In the genomic region with DNA sequence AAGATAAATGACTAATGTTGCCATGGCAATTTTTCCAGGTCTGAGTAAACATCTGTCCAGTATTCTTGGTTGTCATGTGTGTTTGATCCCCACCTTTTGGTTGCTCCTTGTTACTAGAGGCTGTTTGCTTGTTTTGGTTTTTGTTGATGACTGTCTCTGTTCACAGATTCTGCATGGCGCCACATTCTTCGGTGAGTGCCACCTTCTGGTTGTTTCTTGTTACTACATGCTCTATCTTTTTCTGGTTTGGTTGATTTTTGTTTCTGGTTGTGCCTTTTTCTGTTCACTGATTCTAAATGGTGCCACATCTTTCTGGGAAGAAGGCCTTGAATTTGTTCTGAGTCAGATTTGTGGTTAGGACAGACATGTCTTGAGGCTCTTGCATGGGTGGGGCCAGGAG, we compare ENCODE assay signal across 26 mouse cellular contexts. TPM values are rescaled to one million over a fixed set of nuclear protein-coding genes. Genes with fewer than 3 reads are reported as not detected.
A peak's percentile ranks its signal among the peaks of the same experiment; 100 is the strongest.
DNase-seq lines count a peak whose midpoint lies in the region; ATAC-seq and TF ChIP-seq lines count a peak whose summit lies in the region.
"Had no signal": no experiment of that assay in that cellular context is flagged by ENCODE, and none has a peak within 500 bp of the region (broad histone marks: within the 10 kb centered on the region; RNA-seq: fewer than 3 reads in every experiment).

No protein-coding gene starts in this region.

- no peak overlapping the region for H3K4me2 ChIP-seq in intestine, postnatal 0 days (replicated peaks; ENCODE audit: low read depth)
- no peak overlapping the region for H3K4me2 ChIP-seq in intestine, embryonic 15.5 days (replicated peaks)
- H3K4me2 ChIP-seq in midbrain, embryonic 11.5 days, result no peak overlapping the region
- H3K4me2 ChIP-seq: forebrain, embryonic 13.5 days; heart, embryonic 15.5 days; hindbrain, embryonic 13.5 days had no signal

- no peak overlapping the region for H3K9ac ChIP-seq in intestine, postnatal 0 days (ENCODE audit: low read depth, low read length)
- H3K9ac ChIP-seq in intestine, embryonic 15.5 days, result no peak overlapping the region
- H3K9ac ChIP-seq in midbrain, embryonic 11.5 days (ENCODE audit: low read length), result no peak overlapping the region
- H3K9ac ChIP-seq in ES-E14 (ENCODE audit: insufficient read depth, low read depth, low read length, poor library complexity, severe bottlenecking), result no peak overlapping the region
- H3K9ac ChIP-seq: forebrain, embryonic 13.5 days; heart, embryonic 15.5 days; hindbrain, embryonic 13.5 days had no signal

- no peaks in the 10 kb centered on the region for H3K27me3 ChIP-seq in intestine, postnatal 0 days (replicated peaks; ENCODE audit: control insufficient read depth, insufficient read depth, low read length)
- H3K27me3 ChIP-seq in intestine, embryonic 15.5 days (replicated peaks), result no peaks in the 10 kb centered on the region
- H3K27me3 ChIP-seq in midbrain, embryonic 11.5 days (ENCODE audit: control insufficient read depth, insufficient read depth, low read length), result no peaks in the 10 kb centered on the region
- H3K27me3 ChIP-seq in midbrain, embryonic 10.5 days (ENCODE audit: low read depth, poor library complexity, severe bottlenecking), result no peaks in the 10 kb centered on the region
- H3K27me3 ChIP-seq: CH12.LX; forebrain, embryonic 13.5 days; heart, embryonic 15.5 days; hindbrain, embryonic 13.5 days had no signal

- DNase-seq in midbrain, embryonic 11.5 days (ENCODE audit: low spot score, missing footprints), result peak; percentile 83
- no peak for DNase-seq in midbrain, embryonic 10.5 days (ENCODE audit: low spot score)
- peak; percentile 35 for DNase-seq in ES-E14 (ENCODE audit: low read depth, low spot score)
- DNase-seq in ZHBTc4 (ENCODE audit: low read depth, low spot score), result peak; percentile 73
- no peak for DNase-seq in embryo, embryonic 11 days
- DNase-seq: adrenal gland, postnatal 10 days; cerebellum, adult 18-20 months; cerebellum, adult 9-11 months; cerebellum, postnatal 36 days; heart, adult 18-20 months; heart, postnatal 14 days had no signal

- no peaks in the 10 kb centered on the region for H3K4me1 ChIP-seq in intestine, postnatal 0 days (replicated peaks; ENCODE audit: control insufficient read depth, insufficient read depth, low read length)
- no peaks in the 10 kb centered on the region for H3K4me1 ChIP-seq in intestine, embryonic 15.5 days (replicated peaks)
- H3K4me1 ChIP-seq in midbrain, embryonic 11.5 days (ENCODE audit: control insufficient read depth, insufficient read depth, low read length), result no peaks in the 10 kb centered on the region
- no peaks in the 10 kb centered on the region for H3K4me1 ChIP-seq in midbrain, embryonic 10.5 days
- no peaks in the 10 kb centered on the region for H3K4me1 ChIP-seq in ES-E14 (ENCODE audit: control insufficient read depth in 2 of 2, insufficient read depth in 2 of 2, low read length in 2 of 2, poor library complexity in 1 of 2)
- H3K4me1 ChIP-seq: embryonic facial prominence, embryonic 10.5 days; forebrain, embryonic 13.5 days; heart, embryonic 10.5 days; heart, embryonic 15.5 days; hindbrain, embryonic 13.5 days had no signal

- ATAC-seq in intestine, postnatal 0 days, result no peak
- no peak for ATAC-seq in intestine, embryonic 15.5 days
- ATAC-seq in midbrain, embryonic 11.5 days (ENCODE audit: low FRiP score), result no peak
- no peak for ATAC-seq in monocyte, adult 5-6 weeks (replicated peaks; ENCODE audit: insufficient number of reproducible peaks, low FRiP score, low TSS enrichment, poor library complexity, severe bottlenecking)
- ATAC-seq: forebrain, embryonic 13.5 days; hindbrain, postnatal 0 days had no signal

- TF ChIP-seq CTCF in intestine, postnatal 0 days (IDR thresholded peaks at IDR 0.05; ENCODE audit: low read depth), result 0 out of 2 replicates have a peak, but pooled peaks have one; percentile 5

- no peak overlapping the region for H3K27ac ChIP-seq in intestine, postnatal 0 days (ENCODE audit: low read depth, low read length)
- H3K27ac ChIP-seq in intestine, embryonic 15.5 days, result no peak overlapping the region
- H3K27ac ChIP-seq in midbrain, embryonic 11.5 days (ENCODE audit: low read depth, low read length), result no peak overlapping the region
- H3K27ac ChIP-seq in midbrain, embryonic 10.5 days (replicated peaks), result no peak overlapping the region
- H3K27ac ChIP-seq in ES-E14 (ENCODE audit: insufficient read depth, low read depth, low read length, poor library complexity, severe bottlenecking), result no peak overlapping the region
- H3K27ac ChIP-seq: embryonic facial prominence, embryonic 10.5 days; forebrain, embryonic 13.5 days; heart, embryonic 10.5 days; heart, embryonic 15.5 days; hindbrain, embryonic 13.5 days; hindbrain, postnatal 0 days had no signal

- H3K9me3 ChIP-seq in intestine, postnatal 0 days (ENCODE audit: control insufficient read depth), result peaks cover 6% of the 10 kb centered on the region; the same call in 1 of the 2 replicates
- no peaks in the 10 kb centered on the region for H3K9me3 ChIP-seq in intestine, embryonic 15.5 days
- H3K9me3 ChIP-seq in midbrain, embryonic 11.5 days (ENCODE audit: control insufficient read depth, low read length), result peaks cover 7% of the 10 kb centered on the region; the same call in 1 of the 2 replicates
- H3K9me3 ChIP-seq in midbrain, embryonic 10.5 days (replicated peaks), result peaks cover 25% of the 10 kb centered on the region
- peaks cover 1% of the 10 kb centered on the region; the same call in 1 of the 2 replicates for H3K9me3 ChIP-seq in ES-E14 (ENCODE audit: control insufficient read depth, insufficient read depth, low read depth, low read length)

- 80% methylated on average over 2 of the region's 2 CpGs for WGBS in intestine, postnatal 0 days
- whole genome bisulfite sequencing in intestine, embryonic 15.5 days, result 67% methylated on average over 2 of the region's 2 CpGs
- WGBS in midbrain, embryonic 11.5 days, result 64% methylated on average over 2 of the region's 2 CpGs
- 66% methylated on average over 2 of the region's 2 CpGs for WGBS in midbrain, embryonic 10.5 days

- H3K36me3 ChIP-seq in intestine, postnatal 0 days (ENCODE audit: control insufficient read depth, insufficient read depth), result no peaks in the 10 kb centered on the region
- no peaks in the 10 kb centered on the region for H3K36me3 ChIP-seq in intestine, embryonic 15.5 days
- H3K36me3 ChIP-seq in midbrain, embryonic 11.5 days (ENCODE audit: control insufficient read depth, insufficient read depth, low read length), result no peaks in the 10 kb centered on the region
- H3K36me3 ChIP-seq in midbrain, embryonic 10.5 days, result no peaks in the 10 kb centered on the region
- H3K36me3 ChIP-seq in ES-E14 (ENCODE audit: control insufficient read depth, insufficient read depth, low read length, poor library complexity, severe bottlenecking), result no peaks in the 10 kb centered on the region
- H3K36me3 ChIP-seq: embryonic facial prominence, embryonic 10.5 days; heart, embryonic 10.5 days; heart, embryonic 15.5 days; hindbrain, embryonic 13.5 days had no signal

- no peak overlapping the region for H3K4me3 ChIP-seq in intestine, postnatal 0 days (ENCODE audit: low read depth, low read length)
- no peak overlapping the region for H3K4me3 ChIP-seq in intestine, embryonic 15.5 days (replicated peaks)
- H3K4me3 ChIP-seq in midbrain, embryonic 11.5 days (ENCODE audit: low read depth, low read length), result no peak overlapping the region
- no peak overlapping the region for H3K4me3 ChIP-seq in midbrain, embryonic 10.5 days
- H3K4me3 ChIP-seq in ES-E14 (ENCODE audit: insufficient read depth in 1 of 2, low read depth in 1 of 2, low read length in 2 of 2, poor library complexity in 1 of 2, severe bottlenecking in 1 of 2), result no peak overlapping the region
- H3K4me3 ChIP-seq: embryonic facial prominence, embryonic 10.5 days; forebrain, embryonic 13.5 days; heart, embryonic 10.5 days; heart, embryonic 15.5 days; hindbrain, embryonic 13.5 days had no signal

- in situ Hi-C loops in ES-E14 (cut with MboI; ENCODE audit: low sequenced_read_pairs in 2 of 2, unreplicated experiment in 2 of 2), result loop anchor here in 1 of 2 experiments (25.0 kb wide), 1 partner anchor 136 kb away; a partner anchor contains a TSS

TF ChIP-seq in ES-E14, 5 proteins besides CTCF, POLR2A, EP300 and RAD21:
- TF ChIP-seq MAFK (IDR thresholded peaks at IDR 0.05; ENCODE audit: insufficient read depth, low read depth, low read length) (no peak), ZNF384 (IDR thresholded peaks at IDR 0.05; ENCODE audit: low read depth, low read length) (no peak), HCFC1 (IDR thresholded peaks at IDR 0.05; ENCODE audit: borderline replicate concordance, insufficient read depth, low read length) (no peak), CHD2 (IDR thresholded peaks at IDR 0.05; ENCODE audit: low read depth, low read length) (no peak), ZC3H11A (IDR thresholded peaks at IDR 0.05; ENCODE audit: borderline replicate concordance, low read depth, low read length) (no peak)

RNA-seq across cellular contexts. Expression of a gene that starts 7.1 kb away (rescaled TPM):
- not detected in 2 replicates for polyA plus RNA-seq in intestine, postnatal 0 days (2015; fragmentation: Nextera tagmentation; extraction: Ambion mirVana)
- polyA plus RNA-seq in intestine, embryonic 15.5 days (2015; fragmentation: Nextera tagmentation; extraction: Ambion mirVana), result not detected in 2 replicates
- not detected in 2 replicates for polyA plus RNA-seq in midbrain, embryonic 11.5 days (2014; fragmentation: Nextera tagmentation; extraction: Ambion mirVana)
- polyA plus RNA-seq in midbrain, embryonic 10.5 days (2016; fragmentation: Nextera tagmentation; extraction: Ambion mirVana), result not detected in 2 replicates
- 0.58 and 1.5 TPM in 2 replicates for total RNA-seq in ES-E14 (2012; rRNA removed)
- total RNA-seq in monocyte, adult 5-6 weeks (2017), result not detected in 3 replicates
- total RNA-seq: adrenal gland, postnatal 10 days; CH12.LX; gastrocnemius, adult 8-10 months; gastrocnemius, postnatal 4 days; heart, adult 18-20 months; heart, postnatal 14 days; hematopoietic stem cell, adult 5-6 weeks; hindbrain, postnatal 0 days had no signal
- polyA plus RNA-seq: embryonic facial prominence, embryonic 10.5 days; embryonic facial prominence, embryonic 14.5 days; forebrain, embryonic 13.5 days; heart, embryonic 10.5 days; heart, embryonic 15.5 days; hindbrain, embryonic 13.5 days; hindbrain, postnatal 0 days; intestine, embryonic 14.5 days had no signal

RNA-seq across cellular contexts. Expression of a gene that starts 42.7 kb away (rescaled TPM):
- not detected in 2 replicates for polyA plus RNA-seq in intestine, postnatal 0 days (2015; fragmentation: Nextera tagmentation; extraction: Ambion mirVana)
- not detected in 2 replicates for polyA plus RNA-seq in intestine, embryonic 15.5 days (2015; fragmentation: Nextera tagmentation; extraction: Ambion mirVana)
- not detected in 2 replicates for polyA plus RNA-seq in midbrain, embryonic 11.5 days (2014; fragmentation: Nextera tagmentation; extraction: Ambion mirVana)
- polyA plus RNA-seq in midbrain, embryonic 10.5 days (2016; fragmentation: Nextera tagmentation; extraction: Ambion mirVana), result not detected in 2 replicates
- total RNA-seq in ES-E14 (2012; rRNA removed), result 4.2 and 8.8 TPM in 2 replicates
- not detected in 3 replicates for total RNA-seq in monocyte, adult 5-6 weeks (2017)
- total RNA-seq: adrenal gland, postnatal 10 days; CH12.LX; gastrocnemius, adult 8-10 months; gastrocnemius, postnatal 4 days; heart, adult 18-20 months; heart, postnatal 14 days; hematopoietic stem cell, adult 5-6 weeks; hindbrain, postnatal 0 days had no signal
- polyA plus RNA-seq: embryonic facial prominence, embryonic 10.5 days; embryonic facial prominence, embryonic 14.5 days; forebrain, embryonic 13.5 days; heart, embryonic 10.5 days; heart, embryonic 15.5 days; hindbrain, embryonic 13.5 days; hindbrain, postnatal 0 days; intestine, embryonic 14.5 days had no signal

RNA-seq across cellular contexts. Expression of a gene that starts 58.0 kb away (rescaled TPM):
- not detected in 2 replicates for polyA plus RNA-seq in intestine, postnatal 0 days (2015; fragmentation: Nextera tagmentation; extraction: Ambion mirVana)
- not detected in 2 replicates for polyA plus RNA-seq in intestine, embryonic 15.5 days (2015; fragmentation: Nextera tagmentation; extraction: Ambion mirVana)
- not detected in 2 replicates for polyA plus RNA-seq in midbrain, embryonic 11.5 days (2014; fragmentation: Nextera tagmentation; extraction: Ambion mirVana)
- polyA plus RNA-seq in midbrain, embryonic 10.5 days (2016; fragmentation: Nextera tagmentation; extraction: Ambion mirVana), result not detected in 2 replicates
- total RNA-seq in ES-E14 (2012; rRNA removed), result 10.6 and 11.2 TPM in 2 replicates
- total RNA-seq in monocyte, adult 5-6 weeks (2017), result not detected in 3 replicates
- total RNA-seq: adrenal gland, postnatal 10 days; CH12.LX; gastrocnemius, adult 8-10 months; gastrocnemius, postnatal 4 days; heart, adult 18-20 months; heart, postnatal 14 days; hematopoietic stem cell, adult 5-6 weeks; hindbrain, postnatal 0 days had no signal
- polyA plus RNA-seq: embryonic facial prominence, embryonic 10.5 days; embryonic facial prominence, embryonic 14.5 days; forebrain, embryonic 13.5 days; heart, embryonic 10.5 days; heart, embryonic 15.5 days; hindbrain, embryonic 13.5 days; hindbrain, postnatal 0 days; intestine, embryonic 14.5 days had no signal

Comparison
In these comparisons a context has a peak if more than half of its experiments do, and no peak if none do; other contexts are left out.
1. DNase-seq: peak in midbrain, embryonic 11.5 days (single experiment), ES-E14 (single experiment) and ZHBTc4 (single experiment); none in midbrain, embryonic 10.5 days (single experiment) and embryo, embryonic 11 days (single experiment).